Mouse (Mus musculus) small intestine, adult 2 months (tissue): ENCODE results near the gene Mepe. TPM values are rescaled to one million over a fixed set of nuclear protein-coding genes. Genes with fewer than 3 reads are reported as not detected.

Experiments used
- H3K27ac ChIP-seq: fragments of 200-500 bp; 2 replicates; pipeline ENCODE4 v1.5.1; 2012; ENCODE audit warnings: low read depth, low read length, control low read depth, inconsistent platforms; ENCODE audit not compliant: insufficient read depth
- H3K27me3 ChIP-seq: fragments of 200-500 bp; 2 replicates; pipeline ENCODE4 v1.6.1; 2012; ENCODE audit warnings: mild to moderate bottlenecking, moderate library complexity, low read length, inconsistent platforms; ENCODE audit not compliant: control insufficient read depth, insufficient read depth
- H3K36me3 ChIP-seq: fragments of 200-500 bp; 2 replicates; pipeline ENCODE4 v1.6.1; 2012; ENCODE audit warnings: mild to moderate bottlenecking, low read length, control low read depth, inconsistent platforms; ENCODE audit not compliant: control insufficient read depth, insufficient read depth
- H3K4me1 ChIP-seq: fragments of 200-500 bp; 2 replicates; pipeline ENCODE4 v1.6.1; 2012; ENCODE audit warnings: low read length, inconsistent platforms, mixed read lengths; ENCODE audit not compliant: control insufficient read depth, insufficient read depth, insufficient read length
- H3K4me3 ChIP-seq: fragments of 200-500 bp; 2 replicates; pipeline ENCODE4 v1.5.1; 2012; ENCODE audit warnings: low read depth, mild to moderate bottlenecking, control low read depth, inconsistent platforms, low read length, moderate library complexity
- CTCF ChIP-seq: fragments of 200-500 bp; IDR thresholded peaks from 2 replicates; pipeline ENCODE4 v1.5.1; 2012; ENCODE audit warnings: low read depth, mild to moderate bottlenecking, control low read depth, inconsistent platforms, low read length, moderate library complexity, mixed read lengths; ENCODE audit not compliant: insufficient replicate concordance, insufficient read length; ENCODE audit errors: extremely low read depth
- POLR2A ChIP-seq: fragments of 200-500 bp; IDR thresholded peaks from 2 replicates; pipeline ENCODE4 v1.6.1; 2012; ENCODE audit warnings: low read depth, mild to moderate bottlenecking, control low read depth, inconsistent platforms, low read length, moderate library complexity
- WGBS: fragments of 180-500 bp; shearing (Covaris S2); methylation state at CpG from one replicate; pipeline ENCODE4 v1.1.7; 2018; 5-methylcytosine and 5-hydroxymethylcytosine counted together
- polyA plus RNA-seq: library from polyadenylated mRNA; depleted of rRNA; stranded (reverse); fragments of >200 nt; gene quantifications from 2 replicates; pipeline ENCODE4 v1.2.3, GENCODE M21; 2012

Gene Mepe
- polyA plus RNA-seq, 1 experiment, result not detected

DNA sequence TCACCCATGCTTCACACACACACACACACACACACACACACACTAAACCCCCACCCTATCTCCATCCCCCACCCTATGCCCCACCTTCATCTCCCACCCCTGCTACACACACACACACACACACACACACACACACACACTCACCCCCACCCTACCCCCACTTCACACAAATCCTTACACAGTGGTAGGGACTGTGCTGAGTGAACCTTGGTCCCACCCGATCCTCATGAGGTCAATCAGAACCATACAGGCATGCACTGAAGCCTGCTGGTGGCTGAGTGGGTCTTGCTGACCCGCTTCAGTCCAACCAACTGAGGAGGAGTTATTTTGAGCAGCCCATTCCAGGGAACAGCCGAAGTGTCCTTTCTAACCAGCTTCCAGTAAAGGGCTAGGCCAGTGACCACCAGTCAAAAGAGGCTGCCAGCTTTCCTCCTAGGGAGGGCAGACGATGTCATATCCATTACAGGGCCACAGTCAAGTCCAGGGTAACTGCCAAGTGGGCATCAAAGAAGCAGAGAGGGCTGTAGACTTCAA is 3.3 kb downstream of the Mepe start:
- no peaks in the 10 kb centered on the region for H3K4me1 ChIP-seq
- no peaks in the 10 kb centered on the region for H3K36me3 ChIP-seq
- H3K27ac ChIP-seq, result no peak overlapping the region
- H3K4me3 ChIP-seq, result no peak overlapping the region
- WGBS, result 64% methylated on average over 4 of the region's 4 CpGs
- no peaks in the 10 kb centered on the region for H3K27me3 ChIP-seq
- TF ChIP-seq POLR2A, result no peak
- TF ChIP-seq CTCF, result no peak

DNA sequence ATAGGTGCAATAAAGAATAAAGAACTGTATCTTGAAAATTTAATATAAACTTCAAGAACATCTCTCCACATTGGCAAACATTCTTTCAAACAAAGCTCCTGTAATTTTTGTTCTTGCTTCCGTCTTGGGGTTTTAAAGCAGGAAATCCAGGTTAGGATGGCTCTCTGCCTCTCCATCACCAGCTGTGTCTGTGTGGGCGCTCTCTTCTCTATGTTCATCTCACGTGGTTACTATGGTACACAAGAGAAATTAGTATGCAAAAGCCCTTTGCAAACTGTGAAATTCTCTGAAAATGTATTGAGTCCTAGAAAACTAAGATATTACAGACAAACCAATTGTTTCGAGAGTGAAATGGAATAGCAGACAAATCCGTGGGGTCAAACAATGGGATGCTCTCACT is 4.3 kb downstream of the Mepe start:
- Histone ChIP-seq H3K27ac (no peak overlapping the region), H3K4me1 (no peaks in the 10 kb centered on the region), H3K36me3 (no peaks in the 10 kb centered on the region), H3K27me3 (no peaks in the 10 kb centered on the region), H3K4me3 (no peak overlapping the region)
- TF ChIP-seq POLR2A, result no peak
- no peak for TF ChIP-seq CTCF
- WGBS, result 75% methylated on average over 5 of the region's 5 CpGs

DNA sequence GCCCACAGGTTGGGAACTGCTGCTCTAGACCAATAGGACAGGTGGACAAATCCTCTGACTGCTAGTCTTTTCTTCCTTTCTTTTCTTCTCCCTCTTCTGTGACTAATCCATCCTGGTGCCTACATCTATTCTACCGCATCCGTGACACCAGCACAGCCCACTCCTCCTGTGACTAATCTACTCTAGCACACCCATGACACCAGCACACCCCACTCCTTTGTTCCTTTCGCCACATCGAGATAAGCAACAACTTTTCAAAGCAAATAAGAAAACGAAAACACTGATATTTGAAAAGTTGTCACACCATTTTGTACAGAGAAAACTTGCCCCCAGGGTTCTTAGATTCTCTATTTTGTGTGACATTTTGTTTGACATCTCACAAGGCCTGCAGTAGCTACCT is 5.0 kb downstream of the Mepe start:
- TF ChIP-seq POLR2A (no peak), CTCF (no peak)
- 67% methylated on average over 5 of the region's 5 CpGs for WGBS
- no peaks in the 10 kb centered on the region for H3K4me1 ChIP-seq
- H3K27ac ChIP-seq, result no peak overlapping the region
- no peaks in the 10 kb centered on the region for H3K36me3 ChIP-seq
- H3K4me3 ChIP-seq, result no peak overlapping the region
- no peaks in the 10 kb centered on the region for H3K27me3 ChIP-seq

DNA sequence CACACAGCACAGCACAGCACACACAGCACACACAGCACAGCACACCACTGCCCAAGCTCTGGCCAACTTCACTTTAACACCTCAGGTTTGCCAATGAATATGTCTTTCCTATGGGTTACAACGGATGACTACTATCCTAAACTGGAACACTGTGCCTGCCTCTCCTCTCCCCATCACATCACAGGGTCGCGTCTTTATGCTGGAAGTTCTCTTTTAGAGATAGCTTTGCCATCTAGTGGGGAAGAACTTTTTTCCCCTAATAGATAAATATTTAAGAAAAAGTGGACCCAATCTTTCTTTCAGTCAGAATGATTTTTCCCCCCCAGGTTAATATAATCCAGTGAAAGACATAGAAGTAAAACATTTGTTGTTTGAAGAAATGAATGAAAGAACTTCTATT is 7.2 kb downstream of the Mepe start:
- H3K4me1 ChIP-seq, result no peaks in the 10 kb centered on the region
- WGBS, result 53% methylated on average over 3 of the region's 3 CpGs
- no peaks in the 10 kb centered on the region for H3K36me3 ChIP-seq
- TF ChIP-seq CTCF (no peak), POLR2A (no peak)
- H3K4me3 ChIP-seq, result no peak overlapping the region
- no peaks in the 10 kb centered on the region; the same call in 1 of the 2 replicates for H3K27me3 ChIP-seq
- no peak overlapping the region for H3K27ac ChIP-seq

DNA sequence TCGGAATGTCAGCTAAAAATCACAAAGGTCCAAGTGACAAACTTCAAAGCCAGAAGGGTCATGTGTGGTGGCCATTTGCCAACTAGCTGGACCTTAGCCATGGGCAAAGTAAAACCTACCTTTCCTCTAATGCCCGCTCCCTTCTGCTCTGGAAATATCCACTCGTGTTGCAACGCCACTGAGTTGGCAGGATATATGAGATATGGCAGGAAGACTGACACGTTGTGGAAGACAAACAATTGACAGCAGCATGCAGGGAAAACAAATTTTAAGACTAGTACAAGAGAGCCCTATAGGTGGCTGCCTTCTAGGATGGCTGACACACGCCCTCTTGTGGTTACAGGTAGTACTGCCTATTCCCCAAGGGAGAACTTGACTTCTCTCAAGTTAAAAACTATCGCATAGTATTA is 8.1 kb downstream of the Mepe start:
- TF ChIP-seq POLR2A (no peak), CTCF (no peak)
- Histone ChIP-seq H3K4me1 (no peaks in the 10 kb centered on the region), H3K27ac (no peak overlapping the region), H3K4me3 (no peak overlapping the region), H3K27me3 (no peaks in the 10 kb centered on the region; the same call in 1 of the 2 replicates), H3K36me3 (no peaks in the 10 kb centered on the region)
- WGBS, result 20% methylated on average over 7 of the region's 7 CpGs

DNA sequence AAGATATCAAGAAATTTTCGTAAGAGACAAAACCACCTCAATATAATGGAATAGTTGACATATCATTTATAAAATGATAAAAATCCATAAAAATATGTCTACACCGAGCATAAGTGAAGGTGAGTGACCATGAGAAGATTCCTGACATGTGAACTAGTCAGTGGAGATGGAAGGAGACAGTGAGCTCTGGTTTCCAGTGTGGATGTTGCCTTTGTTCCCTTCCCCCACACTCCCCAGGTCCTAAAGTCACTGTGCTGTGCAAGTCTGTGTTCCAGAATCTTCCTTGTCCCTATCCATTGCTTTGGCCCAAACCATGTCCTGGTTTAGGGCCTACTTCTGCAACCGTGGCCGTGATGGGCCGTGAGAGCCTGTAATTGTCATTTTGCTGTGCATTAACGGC is 8.5 kb downstream of the Mepe start:
- Histone ChIP-seq H3K27ac (no peak overlapping the region), H3K27me3 (no peaks in the 10 kb centered on the region; the same call in 1 of the 2 replicates), H3K4me1 (no peaks in the 10 kb centered on the region), H3K4me3 (no peak overlapping the region), H3K36me3 (no peaks in the 10 kb centered on the region)
- WGBS, result 77% methylated on average over 6 of the region's 6 CpGs
- TF ChIP-seq POLR2A, result no peak
- no peak for TF ChIP-seq CTCF

DNA sequence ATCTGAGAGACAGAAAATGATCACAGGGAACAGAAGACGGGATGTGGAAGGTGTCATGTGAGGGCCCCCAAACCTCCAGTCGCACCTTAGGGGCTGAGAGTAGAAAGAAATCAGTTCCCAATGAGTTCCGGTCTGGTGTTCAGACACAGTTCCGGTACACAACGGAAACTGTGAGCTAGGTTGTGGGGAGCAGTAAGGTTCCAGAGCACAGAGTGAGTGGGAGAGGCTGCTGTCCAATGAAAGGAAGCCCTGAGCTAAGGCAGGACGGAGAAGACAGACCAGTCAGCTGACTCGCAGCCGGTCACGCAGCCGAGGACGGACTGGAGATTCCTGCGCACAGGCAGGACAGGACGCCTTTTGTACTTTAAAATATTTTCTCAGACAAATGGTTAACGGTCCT is 9.4 kb downstream of the Mepe start:
- H3K36me3 ChIP-seq, result no peaks in the 10 kb centered on the region
- H3K27me3 ChIP-seq, result no peaks in the 10 kb centered on the region; the same call in 1 of the 2 replicates
- no peak overlapping the region for H3K4me3 ChIP-seq
- WGBS, result 88% methylated on average over 14 of the region's 14 CpGs
- TF ChIP-seq POLR2A (no peak), CTCF (no peak)
- H3K4me1 ChIP-seq, result no peaks in the 10 kb centered on the region
- no peak overlapping the region for H3K27ac ChIP-seq
